Mouse (Mus musculus): ENCODE data around the gene Gm20532. TPM values are rescaled to one million over a fixed set of nuclear protein-coding genes. Genes with fewer than 3 reads are reported as not detected.
A peak's percentile ranks its signal among the peaks of the same experiment; 100 is the strongest.

Gene Gm20532
- polyA plus RNA-seq, 1 experiment from 2014 or later: not detected

- Histone ChIP-seq H3K4me1 (ENCODE audit: insufficient read depth, low read length) (peaks cover 13% of the 10 kb centered on the region), H3K27me3 (ENCODE audit: insufficient read depth, low read length) (no peaks in the 10 kb centered on the region), H3K4me3 (ENCODE audit: low read length) (no peak overlapping the region), H3K9ac (replicated peaks; ENCODE audit: low read length) (0 out of 2 replicates have a peak overlapping the region, but pooled peaks have one; percentile 29), H3K4me2 (replicated peaks; ENCODE audit: low read depth, low read length) (no peak overlapping the region), H3K36me3 (ENCODE audit: insufficient read depth, low read length) (no peaks in the 10 kb centered on the region), H3K9me3 (ENCODE audit: low read length) (no peaks in the 10 kb centered on the region), H3K27ac (ENCODE audit: low read length) (no peak overlapping the region)
- ATAC-seq (ENCODE audit: low FRiP score, low TSS enrichment): no peak
- 43% methylated on average over 6 of the region's 6 CpGs for WGBS
These were observed 20.8 kb downstream of the Gm20532 start for GRCm38 (mm10) chr2:26607056-26607910.

DNA sequence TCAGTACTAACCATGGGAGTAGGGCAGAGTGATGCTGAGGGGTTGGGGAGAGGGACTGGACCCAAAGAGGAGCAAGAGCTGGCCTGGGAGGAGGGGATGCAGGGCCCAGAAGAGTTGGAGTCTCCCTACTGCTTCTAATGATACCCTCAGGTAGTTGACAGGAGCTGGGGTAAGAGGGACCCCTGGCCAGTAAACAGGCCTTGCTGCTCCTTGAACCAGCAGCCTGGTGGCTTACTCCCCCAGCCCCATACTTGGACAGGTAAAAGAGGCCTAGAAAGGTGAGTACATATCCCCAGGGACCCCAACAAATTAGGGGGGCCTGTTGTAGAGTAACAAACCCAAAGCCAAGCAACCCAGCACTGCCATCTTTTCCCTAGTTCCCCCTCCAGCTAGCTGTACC is 22.3 kb downstream of the Gm20532 start:
- Histone ChIP-seq H3K4me1 (ENCODE audit: insufficient read depth, low read length) (peaks cover 4% of the 10 kb centered on the region; the same call in 1 of the 2 replicates), H3K9me3 (ENCODE audit: low read length) (no peaks in the 10 kb centered on the region), H3K27me3 (ENCODE audit: insufficient read depth, low read length) (no peaks in the 10 kb centered on the region), H3K9ac (replicated peaks; ENCODE audit: low read length) (no peak overlapping the region), H3K4me2 (replicated peaks; ENCODE audit: low read depth, low read length) (no peak overlapping the region), H3K27ac (ENCODE audit: low read length) (no peak overlapping the region), H3K4me3 (ENCODE audit: low read length) (no peak overlapping the region), H3K36me3 (ENCODE audit: insufficient read depth, low read length) (no peaks in the 10 kb centered on the region)
- ATAC-seq (ENCODE audit: low FRiP score, low TSS enrichment): no peak

DNA sequence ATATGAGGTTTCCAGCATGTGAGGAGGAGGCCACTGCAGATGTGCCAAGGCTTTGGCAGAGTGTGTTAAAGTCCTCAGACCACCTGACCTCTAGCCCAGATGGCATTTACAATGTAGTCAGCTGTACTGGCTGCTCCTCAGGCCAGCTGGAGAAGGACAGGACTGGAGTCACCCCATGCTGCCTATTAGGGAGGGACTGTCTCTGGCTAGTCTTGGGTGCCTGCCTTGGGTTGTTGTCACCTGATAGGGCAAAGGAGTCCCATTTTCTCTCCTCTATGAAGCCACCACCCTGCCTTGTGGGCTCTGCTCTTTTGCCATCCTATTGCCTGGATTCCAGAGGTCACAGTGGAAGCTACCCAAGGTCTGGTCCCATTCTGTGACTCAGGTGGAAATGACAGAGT is 22.8 kb downstream of the Gm20532 start:
- Histone ChIP-seq H3K9me3 (ENCODE audit: low read length) (no peaks in the 10 kb centered on the region), H3K27ac (ENCODE audit: low read length) (no peak overlapping the region), H3K9ac (replicated peaks; ENCODE audit: low read length) (no peak overlapping the region), H3K4me1 (ENCODE audit: insufficient read depth, low read length) (peaks cover 4% of the 10 kb centered on the region; the same call in 1 of the 2 replicates), H3K4me2 (replicated peaks; ENCODE audit: low read depth, low read length) (no peak overlapping the region), H3K36me3 (ENCODE audit: insufficient read depth, low read length) (no peaks in the 10 kb centered on the region), H3K27me3 (ENCODE audit: insufficient read depth, low read length) (no peaks in the 10 kb centered on the region), H3K4me3 (ENCODE audit: low read length) (no peak overlapping the region)
- ATAC-seq (ENCODE audit: low FRiP score, low TSS enrichment): no peak

DNA sequence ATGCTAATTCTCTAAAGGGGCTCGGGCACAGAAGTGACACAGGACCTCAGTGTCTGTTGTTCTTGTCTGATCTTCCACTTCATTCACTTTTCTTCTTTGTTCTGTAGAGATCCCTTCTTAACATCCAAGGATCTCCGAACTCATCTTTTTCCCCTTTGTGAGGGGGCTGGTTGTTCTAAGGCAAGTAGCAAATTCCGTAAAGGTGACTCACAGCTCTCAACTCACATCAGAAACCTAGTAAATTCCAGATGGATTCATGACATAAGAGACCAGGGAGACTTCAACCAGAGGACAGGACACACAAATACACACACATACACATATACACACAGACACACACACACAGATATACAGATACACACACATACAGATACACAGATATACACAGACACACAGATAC is 24.1 kb downstream of the Gm20532 start:
- ATAC-seq (ENCODE audit: low FRiP score, low TSS enrichment): no peak
- Histone ChIP-seq H3K4me1 (ENCODE audit: insufficient read depth, low read length) (no peaks in the 10 kb centered on the region), H3K9ac (replicated peaks; ENCODE audit: low read length) (no peak overlapping the region), H3K27ac (ENCODE audit: low read length) (no peak overlapping the region), H3K9me3 (ENCODE audit: low read length) (no peaks in the 10 kb centered on the region), H3K27me3 (ENCODE audit: insufficient read depth, low read length) (no peaks in the 10 kb centered on the region), H3K4me2 (replicated peaks; ENCODE audit: low read depth, low read length) (no peak overlapping the region), H3K36me3 (ENCODE audit: insufficient read depth, low read length) (no peaks in the 10 kb centered on the region), H3K4me3 (ENCODE audit: low read length) (no peak overlapping the region)
- 73% methylated on average over 3 of the region's 3 CpGs for WGBS

- Histone ChIP-seq H3K36me3 (ENCODE audit: insufficient read depth, low read length) (no peaks in the 10 kb centered on the region), H3K4me1 (ENCODE audit: insufficient read depth, low read length) (no peaks in the 10 kb centered on the region), H3K27ac (ENCODE audit: low read length) (no peak overlapping the region), H3K4me3 (ENCODE audit: low read length) (no peak overlapping the region), H3K4me2 (replicated peaks; ENCODE audit: low read depth, low read length) (no peak overlapping the region), H3K9me3 (ENCODE audit: low read length) (no peaks in the 10 kb centered on the region), H3K27me3 (ENCODE audit: insufficient read depth, low read length) (no peaks in the 10 kb centered on the region), H3K9ac (replicated peaks; ENCODE audit: low read length) (no peak overlapping the region)
- ATAC-seq (ENCODE audit: low FRiP score, low TSS enrichment): no peak
These were observed 24.6 kb downstream of the Gm20532 start for GRCm38 (mm10) chr2:26611054-26611453.

DNA sequence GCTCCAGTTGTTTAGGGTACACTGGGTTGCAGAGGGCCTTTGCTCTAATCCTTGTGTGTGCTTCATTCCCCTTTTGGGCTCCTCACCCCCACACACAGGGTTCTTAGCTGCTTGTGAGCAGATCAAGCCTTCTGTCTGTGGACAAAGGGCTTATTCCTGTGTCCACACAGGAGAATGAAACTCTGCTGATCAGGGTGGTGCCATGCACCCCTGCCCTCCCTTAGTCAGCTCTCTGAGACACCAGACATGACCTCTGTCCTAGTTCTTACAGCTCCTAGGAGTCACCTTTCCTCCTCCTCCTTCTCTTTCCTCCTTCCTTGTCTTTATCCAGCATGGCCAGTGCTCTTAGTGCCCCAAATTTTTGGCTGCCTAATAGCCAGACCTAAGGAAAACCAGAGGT is 25.5 kb downstream of the Gm20532 start:
- Histone ChIP-seq H3K27me3 (ENCODE audit: insufficient read depth, low read length) (no peaks in the 10 kb centered on the region), H3K4me1 (ENCODE audit: insufficient read depth, low read length) (no peaks in the 10 kb centered on the region), H3K36me3 (ENCODE audit: insufficient read depth, low read length) (no peaks in the 10 kb centered on the region), H3K9ac (replicated peaks; ENCODE audit: low read length) (no peak overlapping the region), H3K4me3 (ENCODE audit: low read length) (no peak overlapping the region), H3K27ac (ENCODE audit: low read length) (no peak overlapping the region), H3K4me2 (replicated peaks; ENCODE audit: low read depth, low read length) (no peak overlapping the region), H3K9me3 (ENCODE audit: low read length) (no peaks in the 10 kb centered on the region)
- ATAC-seq (ENCODE audit: low FRiP score, low TSS enrichment): no peak

- Histone ChIP-seq H3K36me3 (ENCODE audit: insufficient read depth, low read length) (no peaks in the 10 kb centered on the region), H3K27me3 (ENCODE audit: insufficient read depth, low read length) (no peaks in the 10 kb centered on the region), H3K27ac (ENCODE audit: low read length) (no peak overlapping the region), H3K4me2 (replicated peaks; ENCODE audit: low read depth, low read length) (no peak overlapping the region), H3K4me1 (ENCODE audit: insufficient read depth, low read length) (no peaks in the 10 kb centered on the region), H3K9me3 (ENCODE audit: low read length) (no peaks in the 10 kb centered on the region), H3K9ac (replicated peaks; ENCODE audit: low read length) (no peak overlapping the region), H3K4me3 (ENCODE audit: low read length) (no peak overlapping the region)
- WGBS: 76% methylated on average over 5 of the region's 5 CpGs
- no peak for ATAC-seq (ENCODE audit: low FRiP score, low TSS enrichment)
These were observed 28.5 kb downstream of the Gm20532 start for GRCm38 (mm10) chr2:26614903-26615302.

- Histone ChIP-seq H3K4me2 (replicated peaks; ENCODE audit: low read depth, low read length) (no peak overlapping the region), H3K9ac (replicated peaks; ENCODE audit: low read length) (no peak overlapping the region), H3K9me3 (ENCODE audit: low read length) (no peaks in the 10 kb centered on the region), H3K36me3 (ENCODE audit: insufficient read depth, low read length) (no peaks in the 10 kb centered on the region), H3K4me1 (ENCODE audit: insufficient read depth, low read length) (no peaks in the 10 kb centered on the region), H3K4me3 (ENCODE audit: low read length) (no peak overlapping the region), H3K27me3 (ENCODE audit: insufficient read depth, low read length) (no peaks in the 10 kb centered on the region), H3K27ac (ENCODE audit: low read length) (no peak overlapping the region)
- 91% methylated on average over 4 of the region's 4 CpGs for WGBS
- no peak for ATAC-seq (ENCODE audit: low FRiP score, low TSS enrichment)
These were observed 29.2 kb downstream of the Gm20532 start for GRCm38 (mm10) chr2:26615459-26616124.

GRCm38 (mm10) chr2:26617331-26617730 is 30.9 kb downstream of the Gm20532 start:
- H3K4me2 ChIP-seq (replicated peaks; ENCODE audit: low read depth, low read length): no peak overlapping the region
- no peak overlapping the region for H3K27ac ChIP-seq (ENCODE audit: low read length)
- H3K4me3 ChIP-seq (ENCODE audit: low read length): no peak overlapping the region
- H3K9ac ChIP-seq (replicated peaks; ENCODE audit: low read length): no peak overlapping the region
- H3K4me1 ChIP-seq (ENCODE audit: insufficient read depth, low read length): no peaks in the 10 kb centered on the region
- WGBS: 78% methylated on average over 6 of the region's 6 CpGs
- H3K36me3 ChIP-seq (ENCODE audit: insufficient read depth, low read length): no peaks in the 10 kb centered on the region
- H3K9me3 ChIP-seq (ENCODE audit: low read length): no peaks in the 10 kb centered on the region
- no peak for ATAC-seq (ENCODE audit: low FRiP score, low TSS enrichment)
- no peaks in the 10 kb centered on the region for H3K27me3 ChIP-seq (ENCODE audit: insufficient read depth, low read length)

DNA sequence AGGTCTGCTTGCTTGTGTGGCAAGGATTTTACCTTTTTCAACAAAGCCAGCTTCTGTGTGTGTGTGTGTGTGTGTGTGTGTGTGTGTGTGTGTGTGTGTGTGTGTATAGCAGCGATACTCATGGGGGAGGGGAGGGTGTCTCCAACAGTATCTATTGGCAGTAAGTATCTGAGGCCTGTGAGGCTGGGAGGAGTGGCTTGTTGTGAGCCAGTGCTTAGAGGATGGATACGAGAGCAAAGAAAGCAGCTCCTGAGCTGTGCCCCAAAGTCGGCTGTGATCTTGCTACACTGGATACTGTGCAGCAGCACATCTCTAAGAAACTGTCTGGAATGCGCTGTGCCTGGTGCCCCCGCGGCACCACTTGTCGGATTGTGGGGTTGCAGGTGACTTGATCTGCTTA is 31.5 kb downstream of the Gm20532 start:
- H3K4me1 ChIP-seq (ENCODE audit: insufficient read depth, low read length): no peaks in the 10 kb centered on the region
- H3K4me2 ChIP-seq (replicated peaks; ENCODE audit: low read depth, low read length): no peak overlapping the region
- no peaks in the 10 kb centered on the region for H3K9me3 ChIP-seq (ENCODE audit: low read length)
- no peak overlapping the region for H3K4me3 ChIP-seq (ENCODE audit: low read length)
- 63% methylated on average over 7 of the region's 7 CpGs for WGBS
- no peaks in the 10 kb centered on the region for H3K36me3 ChIP-seq (ENCODE audit: insufficient read depth, low read length)
- no peaks in the 10 kb centered on the region for H3K27me3 ChIP-seq (ENCODE audit: insufficient read depth, low read length)
- no peak overlapping the region for H3K27ac ChIP-seq (ENCODE audit: low read length)
- H3K9ac ChIP-seq (replicated peaks; ENCODE audit: low read length): no peak overlapping the region
- ATAC-seq (ENCODE audit: low FRiP score, low TSS enrichment): no peak
